Mouse (Mus musculus) CH12.LX (cell line): ENCODE data around the gene Kif22. TPM values are rescaled to one million over a fixed set of nuclear protein-coding genes. Genes with fewer than 3 reads are reported as not detected.

Experiments used
- DNase-seq: peaks from one replicate; pipeline ENCODE4 v3.0.0-alpha.2; 2013; ENCODE audit errors: extremely low read depth
- H3K27ac ChIP-seq: 2 replicates; pipeline ENCODE4 v1.5.1; 2012; ENCODE audit warnings: low read depth, mild to moderate bottlenecking, control low read depth, moderate library complexity; ENCODE audit not compliant: insufficient read depth
- H3K27me3 ChIP-seq: replicated peaks from 2 replicates; pipeline ENCODE3; 2012; ENCODE audit warnings: inconsistent platforms
- H3K36me3 ChIP-seq, 2 experiments: replicated peaks in 1 of 2; 2 replicates each; pipeline versions ENCODE3 to v1.6.1; 2012; ENCODE audit warnings: inconsistent platforms in 1 of 2, low read length in 1 of 2, mild to moderate bottlenecking in 1 of 2, mixed read lengths in 1 of 2, moderate library complexity in 1 of 2; ENCODE audit not compliant: control insufficient read depth in 1 of 2, insufficient read depth in 1 of 2
- H3K4me1 ChIP-seq, 2 experiments: 2 replicates each; pipeline ENCODE4 v1.6.1; 2012; ENCODE audit warnings: inconsistent platforms in 1 of 2, moderate library complexity in 1 of 2; ENCODE audit not compliant: insufficient read depth in 2 of 2, control insufficient read depth in 1 of 2
- H3K4me2 ChIP-seq: 2 replicates; pipeline ENCODE4 v1.6.1; 2012; ENCODE audit warnings: low read depth, mild to moderate bottlenecking, control low read depth; ENCODE audit not compliant: poor library complexity, insufficient read depth, severe bottlenecking
- H3K4me3 ChIP-seq, 3 experiments: fragments of 150-350 bp in 1 of 3; sonication (generic) in 1 of 3; replicated peaks in 1 of 3; 2 replicates each; pipeline versions ENCODE3 to v1.5.1; 2011 to 2012; ENCODE audit warnings: low read depth in 2 of 3, low read length in 2 of 3, mild to moderate bottlenecking in 2 of 3, moderate library complexity in 2 of 3, control low read depth in 1 of 3, improper control_type of control experiment in 1 of 3, inconsistent platforms in 1 of 3, mixed read lengths in 1 of 3; ENCODE audit not compliant: poor library complexity in 1 of 3
- H3K79me2 ChIP-seq: replicated peaks from 2 replicates; pipeline ENCODE4 v1.6.1; 2012; ENCODE audit warnings: mild to moderate bottlenecking, moderate library complexity; ENCODE audit not compliant: control insufficient read depth, poor library complexity, insufficient read depth, severe bottlenecking; ENCODE audit errors: extremely low read depth
- H3K9ac ChIP-seq: 2 replicates; pipeline ENCODE4 v1.6.1; 2012; ENCODE audit warnings: low read depth, mild to moderate bottlenecking, control low read depth, moderate library complexity; ENCODE audit not compliant: insufficient read depth
- H3K9me3 ChIP-seq: replicated peaks from 2 replicates; pipeline ENCODE3; 2012; ENCODE audit warnings: low read length, inconsistent platforms, mixed read lengths
- CHD1 ChIP-seq: IDR thresholded peaks from 2 replicates; pipeline ENCODE4 v1.6.1; 2012; ENCODE audit warnings: low read depth, low read length, improper control_type of control experiment, inconsistent platforms
- CTCF ChIP-seq, 2 experiments: IDR thresholded peaks in 1 of 2; conservative IDR thresholded peaks in 1 of 2; 2 replicates each; pipeline ENCODE4 v1.5.1; 2011 to 2012; ENCODE audit warnings: low read depth in 2 of 2, low read length in 2 of 2, improper control_type of control experiment in 1 of 2, inconsistent platforms in 1 of 2, mild to moderate bottlenecking in 1 of 2, moderate library complexity in 1 of 2
- EP300 ChIP-seq: IDR thresholded peaks from 2 replicates; pipeline ENCODE4 v1.6.1; 2011; ENCODE audit warnings: low read length, improper control_type of control experiment
- ETS1 ChIP-seq: conservative IDR thresholded peaks from 2 replicates; pipeline ENCODE4 v1.6.1; 2012; ENCODE audit warnings: low read depth, mild to moderate bottlenecking, inconsistent platforms, low read length, improper control_type of control experiment, moderate library complexity
- GABPA ChIP-seq: IDR thresholded peaks from 2 replicates; pipeline ENCODE4 v1.6.1; 2012; ENCODE audit warnings: low read depth, low read length, improper control_type of control experiment, inconsistent platforms; ENCODE audit not compliant: insufficient replicate concordance
- HCFC1 ChIP-seq: IDR thresholded peaks from 2 replicates; pipeline ENCODE4 v1.6.1; 2012; ENCODE audit warnings: low read depth, mild to moderate bottlenecking, inconsistent platforms, low read length, improper control_type of control experiment
- IRF4 ChIP-seq: IDR thresholded peaks from 2 replicates; pipeline ENCODE4 v1.6.1; 2014; ENCODE audit warnings: low read depth, mild to moderate bottlenecking, inconsistent platforms, low read length, improper control_type of control experiment
- JUN ChIP-seq: IDR thresholded peaks from 2 replicates; pipeline ENCODE4 v1.6.1; 2011; ENCODE audit warnings: low read depth, mild to moderate bottlenecking, low read length, improper control_type of control experiment, moderate library complexity; ENCODE audit not compliant: insufficient read depth
- MAFK ChIP-seq: IDR thresholded peaks from 2 replicates; pipeline ENCODE4 v1.6.1; 2011; ENCODE audit warnings: low read length, improper control_type of control experiment; ENCODE audit not compliant: insufficient replicate concordance
- MXI1 ChIP-seq: IDR thresholded peaks from 2 replicates; pipeline ENCODE4 v1.6.1; 2011; ENCODE audit warnings: mild to moderate bottlenecking, low read depth, low read length, improper control_type of control experiment
- MYC ChIP-seq: IDR thresholded peaks from 2 replicates; pipeline ENCODE4 v1.6.1; 2011; ENCODE audit warnings: low read depth, mild to moderate bottlenecking, improper control_type of control experiment, low read length
- NELFE ChIP-seq: IDR thresholded peaks from 2 replicates; pipeline ENCODE4 v1.6.1; 2011; ENCODE audit warnings: low read depth, low read length, improper control_type of control experiment
- PAX5 ChIP-seq: IDR thresholded peaks from 2 replicates; pipeline ENCODE4 v1.6.1; 2012; ENCODE audit warnings: low read length, inconsistent platforms, mixed read lengths
- POLR2AphosphoS2 ChIP-seq: IDR thresholded peaks from 2 replicates; pipeline ENCODE4 v1.6.1; 2011; ENCODE audit warnings: low read depth, low read length, improper control_type of control experiment
- RCOR1 ChIP-seq: conservative IDR thresholded peaks from 2 replicates; pipeline ENCODE4 v1.6.1; 2012; ENCODE audit warnings: low read depth, mild to moderate bottlenecking, inconsistent platforms, low read length, improper control_type of control experiment
- SIN3A ChIP-seq: IDR thresholded peaks from 2 replicates; pipeline ENCODE4 v1.6.1; 2012; ENCODE audit warnings: low read length, improper control_type of control experiment, inconsistent platforms
- SMC3 ChIP-seq: IDR thresholded peaks from 2 replicates; pipeline ENCODE4 v1.6.1; 2011; ENCODE audit warnings: low read depth, low read length, improper control_type of control experiment
- TBP ChIP-seq: conservative IDR thresholded peaks from 2 replicates; pipeline ENCODE4 v1.6.1; 2011; ENCODE audit warnings: low read depth, low read length, improper control_type of control experiment
- UBTF ChIP-seq: IDR thresholded peaks from 2 replicates; pipeline ENCODE4 v1.6.1; 2012; ENCODE audit warnings: low read depth, mild to moderate bottlenecking, inconsistent platforms, low read length, improper control_type of control experiment, moderate library complexity
- USF1 ChIP-seq: IDR thresholded peaks from 2 replicates; pipeline ENCODE4 v1.6.1; 2014; ENCODE audit warnings: low read depth, mild to moderate bottlenecking, inconsistent platforms, low read length, improper control_type of control experiment
- USF2 ChIP-seq: conservative IDR thresholded peaks from 2 replicates; pipeline ENCODE4 v1.6.1; 2011; ENCODE audit warnings: low read depth, low read length, improper control_type of control experiment
- ZC3H11A ChIP-seq: IDR thresholded peaks from 2 replicates; pipeline ENCODE4 v1.6.1; 2012; ENCODE audit warnings: low read depth, mild to moderate bottlenecking, inconsistent platforms, low read length, improper control_type of control experiment
- ZMIZ1 ChIP-seq: IDR thresholded peaks from 2 replicates; pipeline ENCODE4 v1.6.1; 2012; ENCODE audit warnings: low read depth, mild to moderate bottlenecking, inconsistent platforms, low read length, improper control_type of control experiment
- ZNF384 ChIP-seq: IDR thresholded peaks from 2 replicates; pipeline ENCODE4 v1.6.1; 2012; ENCODE audit warnings: low read depth, low read length, improper control_type of control experiment, inconsistent platforms
- dilution Hi-C: fragments of 300-500 bp; cut with MboI; formaldehyde crosslinking; loops from 2 replicates; pipeline ENCODE4 v1.14.3; 2020; ENCODE audit warnings: low sequenced_read_pairs; ENCODE audit not compliant: extremely low pct_unique_long_range_greater_than_20kb, extremely low pct_ligation_motif_present
- in situ Hi-C: fragments of 300-500 bp; cut with MboI; formaldehyde crosslinking; loops from 3 replicates; pipeline ENCODE4 v1.14.3; 2019; ENCODE audit warnings: low sequenced_read_pairs, low pct_ligation_motif_present, low pct_unique_long_range_greater_than_20kb, mixed read lengths
- polyA plus RNA-seq: library from polyadenylated mRNA; unstranded; fragments of >175 nt; gene quantifications from 2 replicates; pipeline ENCODE4 v1.2.1, GENCODE M21; 2012; ENCODE audit warnings: low read depth; ENCODE audit not compliant: insufficient read length
- total RNA-seq, 2 experiments: library from RNA; depleted of rRNA; stranded (reverse); fragments of 300-350 nt in 1 of 2; fragments of >200 nt in 1 of 2; gene quantifications; 2 replicates each; pipeline ENCODE4 v1.2.3; 2012 to 2014

The Kif22 gene
- total and polyA plus RNA-seq, 3 experiments = 54.2 to 86.2 (median 58.1) TPM

GRCm38 (mm10) chr7:127007313-127008024 lies 34.8 kb downstream of the Kif22 start:
- Histone ChIP-seq H3K79me2 (no peaks in the 10 kb centered on the region; the same call in 1 of the 2 replicates), H3K9ac (0 out of 2 replicates have a peak overlapping the region, but pooled peaks have one; percentile 53), H3K9me3 (no peaks in the 10 kb centered on the region), H3K27ac (no peak overlapping the region; the same call in 1 of the 2 replicates), H3K27me3 (no peaks in the 10 kb centered on the region), H3K4me2 (no peak overlapping the region), H3K4me3 (peak overlapping the region in 1 of 3 experiments; percentile 33), H3K4me1 (peaks cover 22 to 79% of the 10 kb centered on the region in 2 experiments), H3K36me3 (peaks cover 0 to 23% of the 10 kb centered on the region in 2 experiments)
- TF ChIP-seq IRF4 (peak; percentile 30; the same call in 1 of the 2 replicates), ZC3H11A (no peak)
- DNase-seq = no peak
- dilution Hi-C loops (no loop called here), in situ Hi-C loops (no loop called here)

GRCm38 (mm10) chr7:127004122-127004875 lies 38.0 kb downstream of the Kif22 start:
- no peaks in the 10 kb centered on the region for H3K9me3 ChIP-seq
- in situ Hi-C loops (no loop called here), dilution Hi-C loops (no loop called here)
- H3K4me3 ChIP-seq = no peak overlapping the region
- no peak overlapping the region for H3K4me2 ChIP-seq
- TF ChIP-seq USF1 (no peak), RCOR1 (no peak), NELFE (no peak), MYC (peak; percentile 66; the same call in 1 of the 2 replicates), ZNF384 (no peak), USF2 (no peak), TBP (no peak), UBTF (no peak), MXI1 (no peak), POLR2AphosphoS2 (no peak), CHD1 (no peak), PAX5 (no peak), MAFK (peak; percentile 61; the same call in 1 of the 2 replicates), EP300 (no peak), HCFC1 (no peak), SMC3 (no peak), ZMIZ1 (no peak), JUN (no peak), ETS1 (no peak), CTCF (conservative IDR thresholded peaks at IDR 0.05 in 1 of 2, IDR thresholded peaks at IDR 0.05 in 1 of 2; ENCODE audit: low read depth in 2 of 2, low read length in 2 of 2) (peak in 1 of 2 experiments; percentile 36; a peak in 3 of 4 replicates), GABPA (no peak), SIN3A (no peak)
- H3K79me2 ChIP-seq = no peaks in the 10 kb centered on the region
- H3K9ac ChIP-seq = no peak overlapping the region
- no peaks in the 10 kb centered on the region for H3K27me3 ChIP-seq
- no peak overlapping the region for H3K27ac ChIP-seq
- no peak for DNase-seq
- H3K36me3 ChIP-seq = peaks cover 14 to 33% of the 10 kb centered on the region in 2 experiments
- peaks cover 21 to 48% of the 10 kb centered on the region in 2 experiments for H3K4me1 ChIP-seq
